Mouse (Mus musculus) forebrain, embryonic 14.5 days (tissue): ENCODE results near the gene Zfp384. TPM values are rescaled to one million over a fixed set of nuclear protein-coding genes. Genes with fewer than 3 reads are reported as not detected.
A peak's percentile ranks its signal among the peaks of the same experiment; 100 is the strongest.

Experiments
- ATAC-seq: fragments of 200-750 bp; cut with Nextera tagmentation; 2 replicates; pipeline ENCODE4 v1.8.0; 2017; ENCODE audit warnings: mild to moderate bottlenecking, moderate library complexity
- DNase-seq: peaks from one replicate; pipeline ENCODE4 v3.0.0-alpha.2; 2015; ENCODE audit warnings: low spot score
- H3K27ac ChIP-seq: fragments of 300-500 bp; sonication (generic); 2 replicates; pipeline ENCODE4 v1.5.1; 2014; ENCODE audit warnings: low read depth, mild to moderate bottlenecking, control low read depth, low read length, moderate library complexity
- H3K27me3 ChIP-seq: fragments of 300-500 bp; sonication (generic); replicated peaks from 2 replicates; pipeline ENCODE4 v1.6.1; 2014; ENCODE audit warnings: low read length, control low read depth, mixed read lengths; ENCODE audit not compliant: control insufficient read depth, insufficient read depth
- H3K36me3 ChIP-seq: fragments of 300-500 bp; sonication (generic); 2 replicates; pipeline ENCODE4 v1.6.1; 2014; ENCODE audit warnings: low read length, control low read depth; ENCODE audit not compliant: control insufficient read depth, insufficient read depth
- H3K4me1 ChIP-seq: fragments of 300-500 bp; sonication (generic); 2 replicates; pipeline ENCODE4 v1.6.1; 2014; ENCODE audit warnings: antibody characterized with exemption, low read length, control low read depth; ENCODE audit not compliant: control insufficient read depth, insufficient read depth
- H3K4me2 ChIP-seq: fragments of 300-500 bp; sonication (generic); 2 replicates; pipeline ENCODE4 v1.6.1; 2014; ENCODE audit warnings: mild to moderate bottlenecking, control low read depth, low read length
- H3K4me3 ChIP-seq: fragments of 300-500 bp; sonication (generic); 2 replicates; pipeline ENCODE4 v1.5.1; 2014; ENCODE audit warnings: low read depth, low read length, control low read depth
- H3K9ac ChIP-seq: fragments of 300-500 bp; sonication (generic); 2 replicates; pipeline ENCODE4 v1.6.1; 2014; ENCODE audit warnings: mild to moderate bottlenecking, low read length, control low read depth, moderate library complexity
- H3K9me3 ChIP-seq: fragments of 300-500 bp; sonication (generic); replicated peaks from 2 replicates; pipeline ENCODE4 v1.6.1; 2016; ENCODE audit warnings: low read length, control low read depth, mixed read lengths; ENCODE audit not compliant: control insufficient read depth
- WGBS: fragments of 180-500 bp; shearing (Covaris S2); extraction: QIAGEN DNeasy Blood & Tissue Kit; methylation state at CpG from one replicate; pipeline ENCODE4 v1.1.7; 2014; 5-methylcytosine and 5-hydroxymethylcytosine counted together
- polyA plus RNA-seq: library from polyadenylated mRNA; unstranded; fragments of >200 nt; fragmentation: Nextera tagmentation; extraction: Ambion mirVana; gene quantifications from 2 replicates; pipeline ENCODE4 v1.2.1, GENCODE M21; 2014

The Zfp384 gene
- 8.4 and 9.8 TPM in 2 replicates for polyA plus RNA-seq

DNA sequence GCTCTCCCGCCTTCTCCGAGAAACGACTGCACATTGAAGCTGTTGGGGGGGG, at the start of gene Zfp384:
Gene Zfp384 (plus strand): TSS at position 17 of the 52 bp plus-strand sequence.
- H3K36me3 ChIP-seq = peaks cover 26% of the 10 kb centered on the region
- H3K9me3 ChIP-seq = no peaks in the 10 kb centered on the region
- H3K27ac ChIP-seq = peak within 1 kb of the TSS; percentile 98
- H3K4me3 ChIP-seq = peak within 1 kb of the TSS; percentile 78
- peak within 1 kb of the TSS; percentile 87 for H3K9ac ChIP-seq
- no peak for DNase-seq
- H3K4me2 ChIP-seq = peak within 1 kb of the TSS; percentile 87
- no peaks in the 10 kb centered on the region for H3K27me3 ChIP-seq
- WGBS = no CpG with 5 or more reads among the region's 3 CpGs
- no peak for ATAC-seq
- peaks cover 21% of the 10 kb centered on the region for H3K4me1 ChIP-seq

- H3K9ac ChIP-seq = no peak overlapping the region
- H3K36me3 ChIP-seq = peaks cover 54% of the 10 kb centered on the region
- H3K4me3 ChIP-seq = no peak overlapping the region
- WGBS = 87% methylated on average over 13 of the region's 13 CpGs
- ATAC-seq (no peak), DNase-seq (no peak)
- no peak overlapping the region for H3K4me2 ChIP-seq
- no peak overlapping the region for H3K27ac ChIP-seq
- H3K9me3 ChIP-seq = no peaks in the 10 kb centered on the region
- H3K27me3 ChIP-seq = no peaks in the 10 kb centered on the region
- peaks cover 8% of the 10 kb centered on the region for H3K4me1 ChIP-seq
Measured at GRCm38 (mm10) chr6:124959960-124960359, 49.0 kb upstream of the Zfp384 start.

GRCm38 (mm10) chr6:124961021-124961420, 47.9 kb upstream of the Zfp384 start:
- H3K27ac ChIP-seq = no peak overlapping the region
- no peak for ATAC-seq

DNA sequence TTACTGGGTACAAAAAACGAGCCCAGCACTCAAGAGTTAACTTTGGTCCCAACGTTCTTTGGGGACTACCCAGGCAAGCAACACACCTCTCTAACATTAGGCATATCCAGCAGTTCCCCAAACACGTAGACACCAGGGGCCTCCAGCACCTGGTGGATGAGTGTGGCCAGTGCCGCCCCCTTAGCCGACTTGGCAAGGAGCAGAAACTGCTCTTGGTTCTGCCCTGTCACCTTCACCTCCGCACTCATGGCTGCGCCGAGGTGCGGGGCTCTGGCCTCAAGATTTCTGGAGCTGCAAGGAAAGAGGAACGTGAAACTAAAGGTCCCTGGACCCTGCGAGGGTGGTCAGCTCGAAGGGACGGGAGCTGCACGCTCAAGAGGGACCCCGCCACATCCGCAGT, 44.3 kb upstream of the Zfp384 start:
- H3K27ac ChIP-seq = 0 out of 2 replicates have a peak overlapping the region, but pooled peaks have one; percentile 91
- no peaks in the 10 kb centered on the region for H3K9me3 ChIP-seq
- peak overlapping the region; percentile 87 for H3K4me3 ChIP-seq
- peaks cover 10% of the 10 kb centered on the region for H3K4me1 ChIP-seq
- peaks cover 26% of the 10 kb centered on the region for H3K36me3 ChIP-seq
- WGBS = 44% methylated on average over 16 of the region's 16 CpGs
- peak; percentile 31 for ATAC-seq
- H3K9ac ChIP-seq = peak overlapping the region; percentile 93
- no peaks in the 10 kb centered on the region for H3K27me3 ChIP-seq
- no peak for DNase-seq
- H3K4me2 ChIP-seq = peak overlapping the region; percentile 96

More at GRCm38 (mm10) chr6:124961021-124961420, 47.9 kb upstream of the Zfp384 start:
- H3K4me2 ChIP-seq = no peak overlapping the region
- H3K27me3 ChIP-seq = no peaks in the 10 kb centered on the region
- H3K9ac ChIP-seq = no peak overlapping the region
- WGBS = 95% methylated on average over 12 of the region's 12 CpGs
- DNase-seq = no peak
- H3K4me3 ChIP-seq = no peak overlapping the region
- H3K9me3 ChIP-seq = no peaks in the 10 kb centered on the region
- peaks cover 49% of the 10 kb centered on the region for H3K36me3 ChIP-seq
- H3K4me1 ChIP-seq = peaks cover 10% of the 10 kb centered on the region

DNA sequence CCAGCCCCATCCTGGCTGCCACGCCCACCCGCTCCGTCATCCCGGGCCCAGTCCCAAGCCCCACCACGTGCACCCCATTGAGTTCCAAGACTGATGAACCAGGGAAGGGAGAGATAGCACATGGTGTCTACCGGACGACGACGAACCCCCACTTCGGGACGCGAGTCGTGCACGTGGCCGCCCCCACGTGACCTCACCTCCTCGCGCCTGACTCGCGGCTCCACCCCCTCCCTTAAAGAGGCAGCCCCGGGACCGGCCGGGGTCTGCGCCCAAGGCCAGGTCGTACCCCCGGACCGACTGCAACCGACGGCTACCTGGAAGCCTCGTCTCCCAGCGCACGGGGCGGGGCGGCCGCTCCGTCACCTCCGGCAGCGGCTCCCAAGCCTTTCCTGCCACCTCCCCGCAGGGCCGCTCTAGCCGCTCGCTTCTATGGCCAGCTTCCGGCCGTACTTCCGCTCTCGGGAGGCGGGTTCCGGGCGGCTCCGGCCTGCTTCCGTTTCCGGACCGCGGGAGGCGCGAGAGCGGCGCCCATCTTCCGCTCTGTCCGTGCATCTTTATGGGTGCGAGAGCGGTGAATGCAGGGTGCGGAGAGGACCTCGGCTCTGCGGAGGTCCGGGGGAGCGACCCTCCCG, 43.7 kb upstream of the Zfp384 start, which contains the start of gene Cops7a:
Gene Cops7a (minus strand): TSS at position 451 of the 632 bp plus-strand sequence.
- Histone ChIP-seq H3K27me3 (no peaks in the 10 kb centered on the region), H3K4me3 (peak within 1 kb of the TSS; percentile 87), H3K27ac (peak within 1 kb of the TSS; percentile 91), H3K36me3 (peaks cover 20% of the 10 kb centered on the region), H3K9ac (peak within 1 kb of the TSS; percentile 93), H3K4me2 (peak within 1 kb of the TSS; percentile 96), H3K4me1 (peaks cover 10% of the 10 kb centered on the region), H3K9me3 (no peaks in the 10 kb centered on the region)
- DNase-seq (peak; percentile 96), ATAC-seq (peak; percentile 96)
- WGBS = under 1% methylated on average over 66 of the region's 68 CpGs

DNA sequence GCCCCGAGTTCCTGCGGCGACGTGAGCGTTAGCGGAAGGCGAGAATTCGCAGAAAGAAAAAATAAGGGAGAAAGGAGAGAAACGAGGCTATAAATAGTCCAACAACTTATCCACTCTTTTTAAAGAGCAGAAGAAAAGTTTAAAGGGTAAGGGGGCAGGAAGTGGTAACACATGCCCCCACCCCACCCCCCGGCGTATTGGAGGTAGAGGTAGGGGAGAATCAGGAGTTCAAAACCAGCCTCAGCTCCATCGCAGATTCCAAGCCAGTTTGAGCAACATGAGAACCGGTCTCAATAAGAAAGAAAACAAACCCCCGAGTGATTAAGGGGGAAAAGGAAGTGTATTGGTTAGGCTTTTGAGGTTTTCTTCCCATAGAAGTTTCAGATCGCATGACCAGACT, 43.2 kb upstream of the Zfp384 start:
- Histone ChIP-seq H3K4me3 (peak overlapping the region; percentile 87), H3K4me2 (peak overlapping the region; percentile 96), H3K9me3 (no peaks in the 10 kb centered on the region), H3K9ac (peak overlapping the region; percentile 93), H3K27ac (peak overlapping the region; percentile 91), H3K27me3 (no peaks in the 10 kb centered on the region), H3K36me3 (peaks cover 17% of the 10 kb centered on the region), H3K4me1 (peaks cover 10% of the 10 kb centered on the region)
- ATAC-seq (no peak), DNase-seq (peak; percentile 4)
- 16% methylated on average over 15 of the region's 15 CpGs for WGBS

- Histone ChIP-seq H3K36me3 (peaks cover 9% of the 10 kb centered on the region), H3K9me3 (no peaks in the 10 kb centered on the region), H3K27me3 (no peaks in the 10 kb centered on the region), H3K4me2 (peak overlapping the region; percentile 96), H3K4me1 (peaks cover 10% of the 10 kb centered on the region), H3K4me3 (peak overlapping the region; percentile 87), H3K9ac (no peak overlapping the region), H3K27ac (no peak overlapping the region)
- DNase-seq = no peak
- no peak for ATAC-seq
- WGBS = 94% methylated on average over 7 of the region's 7 CpGs
Measured at GRCm38 (mm10) chr6:124966466-124967118, 42.4 kb upstream of the Zfp384 start.

- Histone ChIP-seq H3K36me3 (no peaks in the 10 kb centered on the region), H3K27ac (no peak overlapping the region), H3K27me3 (no peaks in the 10 kb centered on the region), H3K9me3 (no peaks in the 10 kb centered on the region), H3K4me1 (peaks cover 10% of the 10 kb centered on the region), H3K4me3 (no peak overlapping the region), H3K9ac (no peak overlapping the region), H3K4me2 (no peak overlapping the region)
- ATAC-seq (no peak), DNase-seq (peak; percentile 50)
- WGBS = 81% methylated on average over 4 of the region's 4 CpGs
Measured at GRCm38 (mm10) chr6:124967766-124968165, 41.2 kb upstream of the Zfp384 start.

- peak overlapping the region; percentile 66 for H3K27ac ChIP-seq
- WGBS = 75% methylated on average over 4 of the region's 4 CpGs
- no peak overlapping the region for H3K4me3 ChIP-seq
- no peak overlapping the region for H3K9ac ChIP-seq
- no peak overlapping the region for H3K4me2 ChIP-seq
- DNase-seq = peak; percentile 69
- no peaks in the 10 kb centered on the region for H3K36me3 ChIP-seq
- peak; percentile 25; the same call in 1 of the 2 replicates for ATAC-seq
- H3K4me1 ChIP-seq = peaks cover 5% of the 10 kb centered on the region
- H3K9me3 ChIP-seq = no peaks in the 10 kb centered on the region
- H3K27me3 ChIP-seq = peaks cover 9% of the 10 kb centered on the region
Measured at GRCm38 (mm10) chr6:124992241-124992640, 16.7 kb upstream of the Zfp384 start.
